Mouse (Mus musculus) CD8-positive naive resting alpha-beta T cell, adult 2 months (primary cell): ENCODE measurements around the gene Chrnb4.

Source experiments
- DNase-seq, 2 experiments: peaks; one replicate each; pipeline ENCODE4 v3.0.0; 2022; ENCODE audit warnings: low read depth in 2 of 2, low spot score in 2 of 2

The Chrnb4 gene

GRCm38 (mm10) chr9:55023902-55024583 is 24.5 kb downstream of the Chrnb4 start:
- peak; percentile 69 to 77 for DNase-seq

- DNase-seq = no peak
These were observed 25.3 kb downstream of the Chrnb4 start for GRCm38 (mm10) chr9:55023326-55023725.

DNA sequence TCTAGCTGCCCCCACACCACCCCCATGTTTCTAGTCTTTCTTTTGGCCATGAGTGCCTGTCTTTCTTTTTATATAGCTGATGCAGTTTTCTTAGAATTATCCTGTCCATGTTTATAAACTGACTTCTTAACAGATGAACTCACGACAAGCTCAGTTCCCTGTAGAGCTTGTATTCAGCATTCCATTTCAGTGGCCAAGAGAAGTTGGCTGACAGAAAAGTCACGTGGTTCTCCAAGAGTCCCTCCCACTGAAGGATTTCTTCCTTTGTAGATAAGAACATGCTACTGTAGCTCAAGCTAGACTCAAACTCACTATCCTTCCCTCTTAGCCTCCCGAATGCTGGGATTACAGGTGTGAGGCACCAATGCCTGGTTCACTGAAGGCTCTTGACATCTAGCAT is 31.7 kb downstream of the Chrnb4 start:
- no peak for DNase-seq

DNA sequence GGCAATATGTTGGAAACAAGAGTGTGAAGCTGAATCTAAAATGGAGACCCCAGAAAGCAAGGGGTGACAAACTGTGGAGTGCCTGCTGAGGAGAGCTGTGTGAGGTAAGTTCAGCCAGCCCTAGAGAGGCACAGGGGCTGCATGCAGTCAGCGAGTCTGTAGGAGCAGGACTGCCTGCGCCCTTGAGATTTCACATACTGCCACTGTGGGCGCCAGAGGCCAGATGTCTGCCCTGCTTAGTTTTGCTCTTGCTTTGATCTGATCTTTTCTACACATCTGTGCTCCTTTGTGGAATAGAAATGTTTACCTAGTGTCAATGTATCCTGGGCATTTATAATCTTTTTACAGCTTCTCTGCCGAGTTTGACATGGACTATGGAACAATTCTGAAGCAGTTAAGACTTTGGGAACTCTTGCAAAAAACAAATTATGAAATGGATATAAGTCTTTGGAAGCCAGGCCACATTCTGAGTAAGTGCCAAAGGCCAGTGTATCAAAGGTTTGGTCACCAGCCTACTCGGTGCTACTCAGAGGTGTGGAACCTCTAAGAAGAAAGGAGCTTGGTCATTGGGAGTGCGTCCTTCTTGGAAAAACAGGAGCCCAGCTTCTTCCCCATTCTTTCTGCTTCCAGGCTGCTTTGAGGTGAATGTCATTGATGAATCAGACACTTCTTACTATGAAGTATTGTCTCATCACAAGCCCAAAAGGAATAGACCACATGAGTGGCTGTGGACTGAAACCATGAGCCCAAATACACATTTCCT is 37.8 kb downstream of the Chrnb4 start:
- DNase-seq = no peak

GRCm38 (mm10) chr9:55009692-55010091 is 38.9 kb downstream of the Chrnb4 start:
- DNase-seq = no peak

DNA sequence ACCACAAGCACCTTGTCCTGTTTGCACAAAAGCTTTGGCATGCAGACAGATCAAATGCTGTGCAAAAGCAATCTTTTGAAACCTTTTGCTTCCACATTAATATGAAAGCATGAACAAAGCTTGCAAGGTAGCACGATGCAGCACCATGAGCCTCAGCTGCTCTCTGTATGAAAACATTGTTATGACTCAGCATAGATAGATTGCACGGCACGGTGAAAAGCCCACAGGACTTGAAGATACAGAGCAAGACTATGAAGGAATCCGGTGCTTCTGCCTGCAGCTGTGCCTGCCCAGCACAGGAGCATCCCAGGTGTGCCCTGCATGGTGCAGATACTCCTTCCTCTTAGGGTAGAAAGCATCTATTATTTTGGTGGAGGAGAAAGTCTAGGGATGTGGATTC is 45.0 kb downstream of the Chrnb4 start:
- no peak for DNase-seq

DNA sequence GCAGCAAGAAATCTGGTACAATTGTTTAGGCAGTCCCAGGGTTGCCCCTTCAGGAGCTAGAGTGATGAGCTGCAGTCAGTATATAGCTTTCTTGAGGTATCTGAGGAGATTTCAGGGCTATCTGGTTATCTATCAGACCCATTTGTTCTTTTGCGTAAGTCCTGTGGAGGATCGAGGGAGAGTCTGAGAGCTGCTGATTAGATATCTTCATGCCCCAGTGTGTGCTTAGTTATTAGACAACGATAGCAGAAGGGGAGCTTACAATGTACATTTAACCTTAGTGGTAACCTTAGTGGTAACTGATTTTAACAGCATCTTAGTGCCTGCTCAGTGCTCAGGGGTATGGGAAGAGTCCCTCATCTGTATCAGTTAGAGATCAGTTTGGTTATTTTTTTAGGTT is 52.9 kb downstream of the Chrnb4 start:
- no peak for DNase-seq

- no peak for DNase-seq
These were observed 54.2 kb downstream of the Chrnb4 start for GRCm38 (mm10) chr9:54994381-54994780.

DNA sequence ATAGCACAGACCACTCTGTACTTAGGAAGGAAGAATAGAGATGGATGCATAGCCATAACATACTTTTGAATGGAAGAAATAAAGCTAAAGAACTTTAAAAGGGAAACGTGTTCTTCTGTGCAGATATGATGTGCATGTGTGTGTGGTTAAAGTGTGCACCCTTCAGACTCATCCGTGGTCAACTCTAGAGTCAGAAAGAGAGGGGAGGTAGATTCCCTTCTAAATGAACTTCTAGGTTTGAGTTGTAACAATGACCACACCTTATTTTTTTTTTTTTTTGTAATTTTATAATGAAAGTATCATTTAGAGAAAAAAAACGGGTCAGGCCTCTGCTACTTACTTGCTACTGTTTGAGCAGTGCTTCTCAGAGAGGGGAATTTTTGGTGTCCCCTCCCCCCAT is 58.2 kb downstream of the Chrnb4 start:
- no peak for DNase-seq

DNA sequence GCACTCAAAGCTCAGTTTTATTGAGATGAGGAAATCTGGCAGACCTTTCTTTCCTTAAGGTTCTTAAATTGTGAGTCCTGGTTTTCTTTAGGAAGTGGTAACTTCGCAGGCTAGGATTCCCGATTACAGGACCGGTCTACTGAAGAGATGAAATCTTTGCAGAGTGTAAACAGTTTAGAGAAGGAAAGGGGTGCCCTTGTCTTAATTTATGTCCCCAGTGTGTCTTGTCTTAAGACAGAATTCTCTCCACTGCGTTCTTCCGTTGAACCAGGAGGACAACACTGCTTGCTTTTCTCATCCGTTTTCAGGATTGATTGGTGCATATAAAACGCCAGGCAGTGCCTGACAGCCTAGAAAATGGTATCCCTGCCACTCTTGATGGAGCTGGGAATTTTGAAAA is 66.2 kb downstream of the Chrnb4 start:
- no peak for DNase-seq

GRCm38 (mm10) chr9:54981291-54982191 is 67.0 kb downstream of the Chrnb4 start:
- peak in 1 of 2 experiments; percentile 7 for DNase-seq

DNA sequence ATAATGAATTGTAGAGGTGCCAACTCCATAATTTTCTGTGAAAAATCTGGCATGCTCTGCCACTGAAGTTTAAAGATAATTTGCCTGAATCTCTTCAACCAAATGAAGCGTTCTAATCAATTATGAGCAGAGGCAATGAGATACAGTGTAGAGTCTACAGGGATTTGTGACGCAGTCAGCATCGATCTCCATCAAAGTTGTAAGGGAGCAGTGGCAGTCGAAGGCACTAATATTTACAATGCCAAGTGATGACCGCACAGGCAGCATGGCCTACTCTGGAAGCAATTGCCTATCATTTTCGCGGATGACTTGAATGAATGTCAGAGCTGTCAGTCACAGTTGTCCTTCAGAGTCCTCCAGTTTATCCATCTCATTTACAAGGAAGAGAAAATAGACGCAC is 67.9 kb downstream of the Chrnb4 start, which contains the start of gene Chrna5:
TSS of gene Chrna5 (plus strand) at position 207 of the 400 bp plus-strand sequence.
- DNase-seq = no peak
